Mouse (Mus musculus) spleen, adult 12 weeks (tissue): ENCODE measurements around the gene Stab2.

ENCODE experiments used
- DNase-seq: peaks from one replicate; pipeline ENCODE4 v3.0.0; 2022; ENCODE audit warnings: low spot score

The Stab2 gene

GRCm38 (mm10) chr10:86890166-86890930 is 117.5 kb downstream of the Stab2 start:
- no peak for DNase-seq

GRCm38 (mm10) chr10:86889440-86889839 is 118.4 kb downstream of the Stab2 start:
- DNase-seq: no peak

GRCm38 (mm10) chr10:86886434-86886833 is 121.4 kb downstream of the Stab2 start:
- DNase-seq: no peak

- no peak for DNase-seq
These were observed 126.4 kb downstream of the Stab2 start for GRCm38 (mm10) chr10:86881448-86881847.

- DNase-seq: no peak
These were observed 127.6 kb downstream of the Stab2 start for GRCm38 (mm10) chr10:86880071-86880806.

GRCm38 (mm10) chr10:86878721-86879120 is 129.1 kb downstream of the Stab2 start:
- no peak for DNase-seq

GRCm38 (mm10) chr10:86872591-86872990 is 135.2 kb downstream of the Stab2 start:
- DNase-seq: no peak

- no peak for DNase-seq
These were observed 135.7 kb downstream of the Stab2 start for GRCm38 (mm10) chr10:86872121-86872520.

GRCm38 (mm10) chr10:86863429-86863828 is 144.4 kb downstream of the Stab2 start:
- no peak for DNase-seq

GRCm38 (mm10) chr10:86862496-86862895 is 145.3 kb downstream of the Stab2 start:
- no peak for DNase-seq

- DNase-seq: no peak
These were observed 147.4 kb downstream of the Stab2 start for GRCm38 (mm10) chr10:86860396-86860795.

- DNase-seq: no peak
These were observed 154.4 kb downstream of the Stab2 start for GRCm38 (mm10) chr10:86853433-86853832.

GRCm38 (mm10) chr10:86852160-86852559 is 155.7 kb downstream of the Stab2 start:
- DNase-seq: no peak

GRCm38 (mm10) chr10:86849508-86849907 is 158.3 kb downstream of the Stab2 start:
- DNase-seq: no peak

- no peak for DNase-seq
These were observed 158.7 kb downstream of the Stab2 start for GRCm38 (mm10) chr10:86849087-86849486.

- no peak for DNase-seq
These were observed 160.8 kb downstream of the Stab2 start for GRCm38 (mm10) chr10:86846926-86847467.

GRCm38 (mm10) chr10:86842659-86843058 is 165.2 kb downstream of the Stab2 start:
- no peak for DNase-seq

GRCm38 (mm10) chr10:86838827-86839226 is 169.0 kb downstream of the Stab2 start:
- DNase-seq: no peak

- no peak for DNase-seq
These were observed 171.0 kb downstream of the Stab2 start for GRCm38 (mm10) chr10:86836784-86837183.

- no peak for DNase-seq
These were observed 178.3 kb downstream of the Stab2 start for GRCm38 (mm10) chr10:86829515-86829914.

GRCm38 (mm10) chr10:86828221-86829135 is 179.3 kb downstream of the Stab2 start:
- peak; percentile 5 for DNase-seq

GRCm38 (mm10) chr10:86826929-86827328 is 180.9 kb downstream of the Stab2 start:
- DNase-seq: no peak
